Mouse (Mus musculus) MEL (cell line): ENCODE measurements around the gene Rgs17. TPM values are rescaled to one million over a fixed set of nuclear protein-coding genes. Genes with fewer than 3 reads are reported as not detected.

Experiments
- DNase-seq: peaks from one replicate; pipeline ENCODE4 v3.0.0; 2011; ENCODE audit warnings: low read depth, low spot score
- H3K27ac ChIP-seq: 2 replicates; pipeline ENCODE4 v1.5.1; 2012; ENCODE audit warnings: low read depth, mild to moderate bottlenecking, control low read depth, low read length, moderate library complexity; ENCODE audit not compliant: control insufficient read depth
- H3K27me3 ChIP-seq, 2 experiments: fragments of 150-350 bp in 1 of 2; sonication (generic) in 1 of 2; 2 replicates each; pipeline ENCODE4 v1.6.1; 2012; ENCODE audit warnings: low read length in 2 of 2, mild to moderate bottlenecking in 2 of 2, improper control_type of control experiment in 1 of 2, moderate library complexity in 1 of 2; ENCODE audit not compliant: insufficient read depth in 2 of 2, control insufficient read depth in 1 of 2
- H3K36me3 ChIP-seq, 2 experiments: 2 replicates each; pipeline ENCODE4 v1.6.1; 2012 to 2014; ENCODE audit warnings: low read length in 2 of 2, improper control_type of control experiment in 1 of 2, inconsistent platforms in 1 of 2, mild to moderate bottlenecking in 1 of 2; ENCODE audit not compliant: insufficient read depth in 2 of 2, control insufficient read depth in 1 of 2
- H3K4me1 ChIP-seq, 2 experiments: fragments of 150-350 bp in 1 of 2; sonication (generic) in 1 of 2; 2 replicates each; pipeline ENCODE4 v1.6.1; 2012; ENCODE audit warnings: low read length in 2 of 2, improper control_type of control experiment in 1 of 2, mild to moderate bottlenecking in 1 of 2; ENCODE audit not compliant: insufficient read depth in 2 of 2, control insufficient read depth in 1 of 2
- H3K4me3 ChIP-seq, 2 experiments: fragments of 150-350 bp in 1 of 2; sonication (generic) in 1 of 2; 2 replicates each; pipeline ENCODE4 v1.5.1; 2012; ENCODE audit warnings: low read depth in 2 of 2, low read length in 2 of 2, mild to moderate bottlenecking in 2 of 2, moderate library complexity in 2 of 2, control low read depth in 1 of 2, improper control_type of control experiment in 1 of 2; ENCODE audit not compliant: control insufficient read depth in 1 of 2, insufficient read depth in 1 of 2
- H3K79me2 ChIP-seq: 2 replicates; pipeline ENCODE4 v1.6.1; 2012; ENCODE audit warnings: mild to moderate bottlenecking, low read length, moderate library complexity; ENCODE audit not compliant: control insufficient read depth, poor library complexity, insufficient read depth
- H3K9ac ChIP-seq: 2 replicates; pipeline ENCODE4 v1.6.1; 2012; ENCODE audit warnings: low read depth, mild to moderate bottlenecking, control low read depth, low read length, moderate library complexity; ENCODE audit not compliant: control insufficient read depth, poor library complexity, severe bottlenecking
- H3K9me3 ChIP-seq: fragments of 150-350 bp; sonication (generic); replicated peaks from 2 replicates; pipeline ENCODE4 v1.6.1; 2012; ENCODE audit warnings: mild to moderate bottlenecking, low read length, improper control_type of control experiment, moderate library complexity; ENCODE audit not compliant: insufficient read depth
- CHD2 ChIP-seq: IDR thresholded peaks from 2 replicates; pipeline ENCODE4 v1.6.1; 2011; ENCODE audit warnings: low read length, improper control_type of control experiment
- CTCF ChIP-seq, 3 experiments: IDR thresholded peaks in 2 of 3; conservative IDR thresholded peaks in 1 of 3; 2 replicates each; pipeline ENCODE4 v1.5.1; 2011 to 2012; ENCODE audit warnings: low read length in 3 of 3, low read depth in 2 of 3, mild to moderate bottlenecking in 2 of 3, improper control_type of control experiment in 1 of 3, inconsistent platforms in 1 of 3, mixed read lengths in 1 of 3, moderate library complexity in 1 of 3; ENCODE audit not compliant: control insufficient read depth in 1 of 3, insufficient read depth in 1 of 3, poor library complexity in 1 of 3, severe bottlenecking in 1 of 3
- ETS1 ChIP-seq: IDR thresholded peaks from 2 replicates; pipeline ENCODE4 v1.6.1; 2012; ENCODE audit warnings: low read depth, mild to moderate bottlenecking, inconsistent platforms, low read length, improper control_type of control experiment, moderate library complexity
- GATA1 ChIP-seq: IDR thresholded peaks from 2 replicates; pipeline ENCODE4 v1.6.1; 2011; ENCODE audit warnings: low read depth, low read length, improper control_type of control experiment
- MAFK ChIP-seq: IDR thresholded peaks from 2 replicates; pipeline ENCODE4 v1.6.1; 2011; ENCODE audit warnings: low read depth, mild to moderate bottlenecking, low read length, improper control_type of control experiment, borderline replicate concordance
- MAX ChIP-seq: IDR thresholded peaks from 2 replicates; pipeline ENCODE4 v1.6.1; 2011; ENCODE audit warnings: low read length, improper control_type of control experiment
- NELFE ChIP-seq: IDR thresholded peaks from 2 replicates; pipeline ENCODE4 v1.6.1; 2011; ENCODE audit warnings: low read depth, low read length, improper control_type of control experiment
- RAD21 ChIP-seq: IDR thresholded peaks from 2 replicates; pipeline ENCODE4 v1.6.1; 2011; ENCODE audit warnings: mild to moderate bottlenecking, low read depth, low read length, improper control_type of control experiment
- RCOR1 ChIP-seq: IDR thresholded peaks from 2 replicates; pipeline ENCODE4 v1.6.1; 2012; ENCODE audit warnings: low read depth, mild to moderate bottlenecking, inconsistent platforms, low read length, improper control_type of control experiment
- TAL1 ChIP-seq: IDR thresholded peaks from 2 replicates; pipeline ENCODE4 v1.6.1; 2012; ENCODE audit warnings: mild to moderate bottlenecking, inconsistent platforms, low read length, moderate library complexity, mixed read lengths
- USF2 ChIP-seq, 2 experiments: IDR thresholded peaks; 2 replicates each; pipeline ENCODE4 v1.6.1; 2011 to 2012; ENCODE audit warnings: improper control_type of control experiment in 2 of 2, low read length in 2 of 2, borderline replicate concordance in 1 of 2, inconsistent platforms in 1 of 2, low read depth in 1 of 2, mild to moderate bottlenecking in 1 of 2; ENCODE audit not compliant: insufficient read depth in 1 of 2
- ZKSCAN1 ChIP-seq: IDR thresholded peaks from 2 replicates; pipeline ENCODE4 v1.6.1; 2012; ENCODE audit warnings: low read depth, mild to moderate bottlenecking, inconsistent platforms, low read length, improper control_type of control experiment, moderate library complexity
- ZMIZ1 ChIP-seq: IDR thresholded peaks from 2 replicates; pipeline ENCODE4 v1.6.1; 2012; ENCODE audit warnings: low read depth, mild to moderate bottlenecking, inconsistent platforms, low read length, improper control_type of control experiment, moderate library complexity
- ZNF384 ChIP-seq: IDR thresholded peaks from 2 replicates; pipeline ENCODE4 v1.6.1; 2012; ENCODE audit warnings: low read depth, mild to moderate bottlenecking, inconsistent platforms, low read length, improper control_type of control experiment
- polyA plus RNA-seq, 2 experiments: library from polyadenylated mRNA; stranded (reverse) in 1 of 2; unstranded in 1 of 2; fragments of >175 nt in 1 of 2; fragments of >200 nt in 1 of 2; gene quantifications; 2 replicates each; pipeline versions ENCODE4 v1.2.1 to v1.2.4; 2012; ENCODE audit warnings: low replicate concordance in 2 of 2, low read depth in 1 of 2; ENCODE audit not compliant: insufficient read length in 2 of 2, insufficient read depth in 1 of 2, missing spikeins in 1 of 2
- total RNA-seq: library from RNA; depleted of rRNA; stranded (reverse); fragments of 300-350 nt; gene quantifications from 2 replicates; pipeline ENCODE4 v1.2.3, GENCODE M21; 2012

Rgs17 gene
- total and polyA plus RNA-seq, 3 experiments: not detected

DNA sequence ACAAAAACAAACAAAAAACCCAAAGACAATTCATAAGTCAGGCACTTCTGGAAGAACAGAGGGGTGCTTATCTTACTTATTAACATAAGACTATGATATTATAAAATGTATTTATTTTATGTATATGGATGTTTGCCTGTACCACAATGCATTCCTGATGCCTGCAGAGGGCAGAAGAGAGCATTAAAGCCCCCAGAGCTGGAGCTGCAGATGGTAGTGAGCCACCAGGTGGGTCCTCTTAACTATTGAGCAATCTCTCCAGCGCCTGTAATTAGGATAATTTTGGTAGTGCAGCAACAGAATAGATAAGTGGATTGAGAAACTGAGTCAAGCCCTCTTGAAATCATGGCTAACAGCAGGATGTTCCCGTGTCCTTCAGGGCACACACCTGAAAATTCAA, 56.2 kb downstream of the Rgs17 start:
- Histone ChIP-seq H3K4me3 (no peak overlapping the region), H3K4me1 (no peaks in the 10 kb centered on the region), H3K36me3 (no peaks in the 10 kb centered on the region), H3K79me2 (no peaks in the 10 kb centered on the region), H3K9me3 (no peaks in the 10 kb centered on the region), H3K27me3 (no peaks in the 10 kb centered on the region), H3K27ac (no peak overlapping the region), H3K9ac (no peak overlapping the region)
- TF ChIP-seq TAL1 (no peak), MAFK (no peak), ZMIZ1 (no peak), CTCF (IDR thresholded peaks at IDR 0.05 in 2 of 3, conservative IDR thresholded peaks at IDR 0.05 in 1 of 3; ENCODE audit: control insufficient read depth in 1 of 3, insufficient read depth in 1 of 3, low read depth in 2 of 3, low read length in 3 of 3, poor library complexity in 1 of 3, severe bottlenecking in 1 of 3) (peak in 1 of 3 experiments; percentile 8; a peak in 1 of 6 replicates)
- DNase-seq: peak; percentile 15

DNA sequence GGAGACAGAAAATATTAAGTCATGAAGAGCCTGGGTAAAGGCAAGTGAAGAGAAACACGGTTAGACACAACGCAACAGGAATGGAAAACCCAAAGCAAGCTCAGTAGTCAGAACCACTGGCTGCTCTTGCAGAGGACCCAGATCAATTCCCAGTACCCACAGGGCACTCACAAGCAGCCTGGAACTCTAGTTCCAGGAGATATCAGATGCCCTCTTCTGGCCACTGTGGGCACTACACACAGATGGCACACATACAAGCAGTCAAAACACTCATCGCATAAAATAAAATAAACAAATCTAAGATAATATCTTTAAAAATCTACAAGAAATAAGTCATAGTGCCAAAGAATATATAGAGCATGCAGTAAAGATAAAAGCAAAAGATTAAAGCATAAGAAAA, 59.5 kb downstream of the Rgs17 start:
- no peaks in the 10 kb centered on the region for H3K9me3 ChIP-seq
- H3K4me3 ChIP-seq: no peak overlapping the region
- H3K27ac ChIP-seq: no peak overlapping the region
- TF ChIP-seq CHD2 (no peak), ZKSCAN1 (no peak), USF2 (IDR thresholded peaks at IDR 0.05; ENCODE audit: borderline replicate concordance in 1 of 2, insufficient read depth in 1 of 2, low read depth in 1 of 2, low read length in 2 of 2) (no peak), GATA1 (no peak)
- TF ChIP-seq, all 39 proteins: peak for 0
- H3K27me3 ChIP-seq: no peaks in the 10 kb centered on the region; a peak in 1 of 4 replicates
- no peaks in the 10 kb centered on the region for H3K36me3 ChIP-seq
- H3K79me2 ChIP-seq: no peaks in the 10 kb centered on the region
- no peak overlapping the region for H3K9ac ChIP-seq
- no peak for DNase-seq
- no peaks in the 10 kb centered on the region for H3K4me1 ChIP-seq

- H3K36me3 ChIP-seq: no peaks in the 10 kb centered on the region
- H3K27me3 ChIP-seq: no peaks in the 10 kb centered on the region; a peak in 1 of 4 replicates
- H3K9ac ChIP-seq: no peak overlapping the region
- DNase-seq: no peak
- H3K79me2 ChIP-seq: no peaks in the 10 kb centered on the region
- no peak overlapping the region for H3K4me3 ChIP-seq
- TF ChIP-seq ETS1: no peak
- no peak for TF ChIP-seq RAD21
- TF ChIP-seq CTCF (IDR thresholded peaks at IDR 0.05 in 2 of 3, conservative IDR thresholded peaks at IDR 0.05 in 1 of 3; ENCODE audit: control insufficient read depth in 1 of 3, insufficient read depth in 1 of 3, low read depth in 2 of 3, low read length in 3 of 3, poor library complexity in 1 of 3, severe bottlenecking in 1 of 3): no peak
- no peak for TF ChIP-seq ZNF384
- TF ChIP-seq MAX: no peak
- TF ChIP-seq RCOR1: no peak
- no peak for TF ChIP-seq MAFK
- no peak for TF ChIP-seq NELFE
- no peaks in the 10 kb centered on the region for H3K4me1 ChIP-seq
- no peak overlapping the region for H3K27ac ChIP-seq
- no peaks in the 10 kb centered on the region for H3K9me3 ChIP-seq
These were observed 61.4 kb downstream of the Rgs17 start for GRCm38 (mm10) chr10:5860849-5861248.
